25 mouse cellular contexts compared by ENCODE assay signal in genomic region chr16:17564221-17564620, GRCm38 (mm10). TPM values are rescaled to one million over a fixed set of nuclear protein-coding genes. Genes with fewer than 3 reads are reported as not detected.
A peak's percentile ranks its signal among the peaks of the same experiment; 100 is the strongest.
DNase-seq lines count a peak whose midpoint lies in the region; ATAC-seq and TF ChIP-seq lines count a peak whose summit lies in the region.
"Had no signal": no experiment of that assay in that cellular context is flagged by ENCODE, and none has a peak within 500 bp of the region (broad histone marks: within the 10 kb centered on the region; RNA-seq: fewer than 3 reads in every experiment).

No protein-coding gene starts in this region.

- H3K27ac ChIP-seq in olfactory bulb, adult 2 months (ENCODE audit: insufficient read depth, low read depth, low read length), result peak overlapping the region; percentile 43; the same call in 1 of the 2 replicates
- H3K27ac ChIP-seq: embryonic facial prominence, embryonic 12.5 days; forebrain, embryonic 12.5 days; gastrocnemius, adult 2 months; hindbrain, embryonic 12.5 days; hindbrain, postnatal 0 days; intestine, embryonic 15.5 days had no signal

- H3K4me3 ChIP-seq in olfactory bulb, adult 2 months (ENCODE audit: insufficient read depth, low read depth, low read length), result no peak overlapping the region
- H3K4me3 ChIP-seq: embryonic facial prominence, embryonic 12.5 days; forebrain, embryonic 12.5 days; gastrocnemius, adult 2 months; heart, embryonic 12.5 days; hindbrain, embryonic 12.5 days; intestine, embryonic 15.5 days had no signal

- peak; percentile 63 for DNase-seq in layer of hippocampus, adult 9-11 months
- DNase-seq in layer of hippocampus, postnatal 36 days, result no peak
- DNase-seq in 416B (ENCODE audit: low read depth), result peak; percentile 52
- DNase-seq in brain, adult 2 months (ENCODE audit: low read depth, low spot score), result peak; percentile 93
- no peak for DNase-seq in neural tube, embryonic 10.5 days (ENCODE audit: extremely low spot score, low spot score)
- no peak for DNase-seq in heart, postnatal 25 days (ENCODE audit: low spot score)
- DNase-seq: adrenal gland, postnatal 14 days; cerebellum, adult 2 months; cerebellum, postnatal 14 days; gastrocnemius, adult 2 months; gastrocnemius, postnatal 25 days; heart, postnatal 36 days had no signal

- no peak for TF ChIP-seq CTCF in olfactory bulb, adult 2 months (IDR thresholded peaks at IDR 0.05; ENCODE audit: insufficient read depth, low read depth, low read length)

- peaks cover 22% of the 10 kb centered on the region for H3K4me1 ChIP-seq in olfactory bulb, adult 2 months (ENCODE audit: control insufficient read depth, insufficient read depth, low read length)

- intact Hi-C loops in heart, postnatal 25 days (cut with DNase I), result no loop called here

- WGBS in olfactory bulb, adult 2 months, result 40% methylated on average over 2 of the region's 2 CpGs

- no peak for TF ChIP-seq POLR2A in olfactory bulb, adult 2 months (IDR thresholded peaks at IDR 0.05; ENCODE audit: insufficient read depth, low read depth, low read length)

- ATAC-seq in cerebellum, adult (ENCODE audit: insufficient number of reproducible peaks, low FRiP score, low TSS enrichment), result no peak
- ATAC-seq: forebrain, embryonic 16.5 days; hindbrain, postnatal 0 days; intestine, embryonic 15.5 days had no signal

RNA-seq across cellular contexts. Expression of gene P2rx6, which starts 2.5 kb away (rescaled TPM):
- total RNA-seq in layer of hippocampus, postnatal 36 days (2021), result under 1 TPM; 0.58 to 0.67 TPM
- polyA plus RNA-seq in olfactory bulb, adult 2 months (2012; ENCODE audit: insufficient read depth, insufficient read length, low replicate concordance, missing spikeins), result not detected in 2 replicates
- under 1 TPM; 0.50 to 0.83 TPM for total RNA-seq in heart, postnatal 25 days (2021)
- total RNA-seq: CH12.LX; granulocyte monocyte progenitor cell, adult 5-6 weeks had no signal

RNA-seq across cellular contexts. Expression of gene Lrrc74b, which starts 3.2 kb away (rescaled TPM):
- total RNA-seq in layer of hippocampus, postnatal 36 days (2021), result under 1 TPM; 0.42 to 0.76 TPM
- not detected in 2 replicates for polyA plus RNA-seq in olfactory bulb, adult 2 months (2012; ENCODE audit: insufficient read depth, insufficient read length, low replicate concordance, missing spikeins)
- total RNA-seq in heart, postnatal 25 days (2021), result under 1 TPM in 1 of 2 experiments, not detected in 1; 0.17 TPM
- total RNA-seq: adrenal gland, adult 18-20 months; CH12.LX; granulocyte monocyte progenitor cell, adult 5-6 weeks; heart, adult 8-10 months had no signal
- polyA plus RNA-seq: embryonic facial prominence, embryonic 12.5 days had no signal

RNA-seq across cellular contexts. Expression of gene Slc7a4, which starts 18.8 kb away (rescaled TPM):
- 100 to 1,000 TPM in 1 of 2 experiments, 10 to 100 TPM in 1; 93.8 to 104 TPM for total RNA-seq in layer of hippocampus, postnatal 36 days (2021)
- not detected in 2 replicates for polyA plus RNA-seq in olfactory bulb, adult 2 months (2012; ENCODE audit: insufficient read depth, insufficient read length, low replicate concordance, missing spikeins)
- total RNA-seq in heart, postnatal 25 days (2021), result 1 to 10 TPM; 1.4 to 2.3 TPM

RNA-seq across cellular contexts. Expression of gene Thap7, which starts 33.3 kb away (rescaled TPM):
- total RNA-seq in layer of hippocampus, postnatal 36 days (2021), result 10 to 100 TPM; 38.6 to 44.6 TPM
- polyA plus RNA-seq in olfactory bulb, adult 2 months (2012; ENCODE audit: insufficient read depth, insufficient read length, low replicate concordance, missing spikeins), result not detected in 2 replicates
- total RNA-seq in heart, postnatal 25 days (2021), result 10 to 100 TPM; 13.1 to 14.7 TPM

RNA-seq across cellular contexts. Expression of gene Smpd4, which starts 54.9 kb away (rescaled TPM):
- total RNA-seq in layer of hippocampus, postnatal 36 days (2021), result 10 to 100 TPM; 48.9 to 60.5 TPM
- polyA plus RNA-seq in olfactory bulb, adult 2 months (2012; ENCODE audit: insufficient read depth, insufficient read length, low replicate concordance, missing spikeins), result not detected in 2 replicates
- total RNA-seq in heart, postnatal 25 days (2021), result 10 to 100 TPM; 18.3 to 20.7 TPM

Comparison
In these comparisons a context has a peak if more than half of its experiments do, and no peak if none do; other contexts are left out.
1. DNase-seq: peak in layer of hippocampus, adult 9-11 months (single experiment), 416B (single experiment) and brain, adult 2 months (single experiment); none in layer of hippocampus, postnatal 36 days (0 of 2), neural tube, embryonic 10.5 days (single experiment) and heart, postnatal 25 days (single experiment).
2. RNA of gene Slc7a4, which starts 18.8 kb away (total RNA-seq): 93.8 to 104 TPM in layer of hippocampus, postnatal 36 days; 1.4 to 2.3 TPM in heart, postnatal 25 days; every median in the first group is over 10 times any median in the second.